Mouse (Mus musculus): ENCODE data around the gene Srr.

The Srr gene

GRCm38 (mm10) chr11:74863471-74863870 lies 62.3 kb downstream of the Srr start:
- no peak for DNase-seq (ENCODE audit: low read depth, low spot score)

GRCm38 (mm10) chr11:74862129-74862528 lies 63.6 kb downstream of the Srr start:
- no peak for DNase-seq (ENCODE audit: low read depth, low spot score)

- no peak for DNase-seq (ENCODE audit: low read depth, low spot score)
These were observed 68.0 kb downstream of the Srr start for GRCm38 (mm10) chr11:74857756-74858155.
